Mouse (Mus musculus) embryonic facial prominence, embryonic 14.5 days (tissue): ENCODE measurements at regions not wholly inside any gene's neighbourhood (a gene's known extent, or its start where the extent isn't known, plus 50 kb on each side); places are given as distances from the start of the nearest gene placed in this dataset. TPM values are rescaled to one million over a fixed set of nuclear protein-coding genes. Genes with fewer than 3 reads are reported as not detected.

Source experiments
- ATAC-seq: fragments of 200-750 bp; cut with Nextera tagmentation; 2 replicates; pipeline ENCODE4 v1.8.0; 2017; ENCODE audit warnings: low read depth, moderate number of reproducible peaks, moderate TSS enrichment
- DNase-seq: peaks from one replicate; pipeline ENCODE4 v3.0.0-alpha.2; 2015; ENCODE audit warnings: low spot score
- H3K27ac ChIP-seq: fragments of 300-500 bp; sonication (generic); replicated peaks from 2 replicates; pipeline ENCODE4 v1.5.1; 2014; ENCODE audit warnings: low read depth, mild to moderate bottlenecking, low read length, moderate library complexity
- H3K27me3 ChIP-seq: fragments of 300-500 bp; sonication (generic); replicated peaks from 2 replicates; pipeline ENCODE4 v1.6.1; 2014; ENCODE audit warnings: low read length; ENCODE audit not compliant: control insufficient read depth, insufficient read depth
- H3K36me3 ChIP-seq: fragments of 300-500 bp; sonication (generic); 2 replicates; pipeline ENCODE4 v1.6.1; 2014; ENCODE audit warnings: low read length, mixed read lengths; ENCODE audit not compliant: control insufficient read depth, insufficient read depth
- H3K4me1 ChIP-seq: fragments of 300-500 bp; sonication (generic); 2 replicates; pipeline ENCODE4 v1.6.1; 2014; ENCODE audit warnings: antibody characterized with exemption, low read length; ENCODE audit not compliant: control insufficient read depth, insufficient read depth
- H3K4me2 ChIP-seq: fragments of 300-500 bp; sonication (generic); 2 replicates; pipeline ENCODE4 v1.6.1; 2014; ENCODE audit warnings: low read depth, mild to moderate bottlenecking, low read length, moderate library complexity, mixed read lengths
- H3K4me3 ChIP-seq: fragments of 300-500 bp; sonication (generic); 2 replicates; pipeline ENCODE4 v1.5.1; 2014; ENCODE audit warnings: low read depth, mild to moderate bottlenecking, low read length
- H3K9ac ChIP-seq: fragments of 300-500 bp; sonication (generic); 2 replicates; pipeline ENCODE4 v1.6.1; 2014; ENCODE audit warnings: low read depth, mild to moderate bottlenecking, low read length, moderate library complexity, mixed read lengths
- H3K9me3 ChIP-seq: fragments of 300-500 bp; sonication (generic); 2 replicates; pipeline ENCODE4 v1.6.1; 2016; ENCODE audit warnings: low read length; ENCODE audit not compliant: control insufficient read depth
- WGBS: fragments of 180-500 bp; shearing (Covaris S2); extraction: QIAGEN DNeasy Blood & Tissue Kit; methylation state at CpG from one replicate; pipeline ENCODE4 v1.1.7; 2014; 5-methylcytosine and 5-hydroxymethylcytosine counted together
- microRNA-seq: library from miRNA; unstranded; fragments of <30 nt; microRNA quantifications from one replicate; pipeline ENCODE4, GENCODE M21; 2016; ENCODE audit warnings: borderline number of aligned reads

DNA sequence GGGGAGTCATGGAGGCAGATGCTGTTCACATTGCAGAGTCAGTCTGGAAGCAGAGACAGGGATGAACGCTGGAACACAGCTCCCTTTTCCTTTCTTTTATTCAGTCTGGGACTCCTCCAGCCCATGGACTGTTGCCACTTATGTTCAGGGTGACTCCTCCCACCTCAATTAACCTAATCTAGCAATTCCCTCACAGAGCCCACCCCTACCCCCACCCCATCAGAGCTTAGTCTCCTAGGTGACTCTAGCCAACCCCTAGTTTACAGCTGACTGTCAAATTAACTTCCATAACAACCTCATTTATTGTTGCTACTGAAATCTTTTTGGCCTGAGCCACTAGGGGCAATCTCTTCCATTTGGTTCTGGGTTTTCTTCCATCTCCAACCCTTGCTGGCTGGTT is 85.2 kb upstream of the Fam19a5 start:
- Histone ChIP-seq H3K4me1 (no peaks in the 10 kb centered on the region), H3K4me2 (no peak overlapping the region), H3K9me3 (no peaks in the 10 kb centered on the region), H3K27me3 (no peaks in the 10 kb centered on the region), H3K9ac (no peak overlapping the region), H3K4me3 (no peak overlapping the region), H3K36me3 (no peaks in the 10 kb centered on the region), H3K27ac (no peak overlapping the region)
- 29% methylated on average over 1 of the region's 1 CpGs for WGBS
- ATAC-seq: no peak
- no peak for DNase-seq

DNA sequence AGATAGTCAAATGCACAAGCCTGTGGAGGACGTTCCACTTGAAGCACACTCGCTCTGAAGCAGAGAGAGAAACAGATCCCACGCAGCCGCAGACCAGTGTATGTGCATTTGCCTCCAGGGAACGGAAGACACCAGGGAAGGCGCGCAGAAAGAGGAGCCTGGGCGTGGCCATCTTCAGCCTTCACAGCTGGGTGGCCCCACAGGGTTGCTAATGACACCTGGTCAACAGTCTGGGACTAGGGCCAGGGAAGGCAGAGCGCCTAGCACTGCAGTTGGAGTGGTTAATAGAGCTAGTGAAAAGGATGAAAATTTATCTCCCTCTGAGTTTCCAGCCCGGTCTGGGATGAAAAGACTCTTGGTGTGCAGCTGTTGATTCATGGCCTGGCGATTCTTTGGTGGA is 67.9 kb upstream of the Fam19a5 start:
- no peaks in the 10 kb centered on the region for H3K9me3 ChIP-seq
- WGBS: 40% methylated on average over 11 of the region's 11 CpGs
- no peak; the same call in 1 of the 2 replicates for ATAC-seq
- H3K27me3 ChIP-seq: no peaks in the 10 kb centered on the region
- no peaks in the 10 kb centered on the region for H3K36me3 ChIP-seq
- no peaks in the 10 kb centered on the region for H3K4me1 ChIP-seq
- H3K4me3 ChIP-seq: no peak overlapping the region
- DNase-seq: peak; percentile 56
- H3K27ac ChIP-seq: no peak overlapping the region
- no peak overlapping the region for H3K4me2 ChIP-seq
- H3K9ac ChIP-seq: no peak overlapping the region

DNA sequence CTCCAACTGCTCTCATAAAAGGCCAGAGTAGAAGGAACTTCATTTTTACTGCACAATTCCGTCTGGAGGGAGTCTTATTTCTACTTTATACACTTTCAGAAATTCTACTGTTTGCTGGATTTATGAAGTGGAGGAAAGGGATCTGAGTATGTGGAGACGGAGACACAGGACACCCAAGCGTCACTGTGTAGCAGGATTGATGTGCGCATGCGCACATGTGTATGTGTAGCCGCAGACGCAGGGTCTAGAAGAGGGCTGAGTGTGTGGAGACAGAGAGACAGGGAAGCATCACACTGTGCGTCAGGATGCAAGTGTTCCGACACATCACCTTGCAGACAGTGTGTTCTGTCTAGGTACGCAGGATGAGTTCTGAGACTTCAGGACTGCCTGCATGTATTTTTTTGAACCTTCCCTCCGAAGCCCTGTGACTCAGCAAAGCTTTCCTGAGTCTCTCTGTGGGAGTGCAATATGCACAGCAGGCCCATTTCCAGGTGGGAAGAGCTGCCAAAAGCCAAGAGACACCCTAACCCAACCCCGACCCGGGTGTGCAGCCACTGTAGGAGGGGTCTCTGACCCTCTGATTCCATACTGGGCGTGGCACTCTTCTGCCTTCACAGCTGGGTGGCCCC is 67.1 kb upstream of the Fam19a5 start:
- no peak for ATAC-seq
- no peaks in the 10 kb centered on the region for H3K4me1 ChIP-seq

DNA sequence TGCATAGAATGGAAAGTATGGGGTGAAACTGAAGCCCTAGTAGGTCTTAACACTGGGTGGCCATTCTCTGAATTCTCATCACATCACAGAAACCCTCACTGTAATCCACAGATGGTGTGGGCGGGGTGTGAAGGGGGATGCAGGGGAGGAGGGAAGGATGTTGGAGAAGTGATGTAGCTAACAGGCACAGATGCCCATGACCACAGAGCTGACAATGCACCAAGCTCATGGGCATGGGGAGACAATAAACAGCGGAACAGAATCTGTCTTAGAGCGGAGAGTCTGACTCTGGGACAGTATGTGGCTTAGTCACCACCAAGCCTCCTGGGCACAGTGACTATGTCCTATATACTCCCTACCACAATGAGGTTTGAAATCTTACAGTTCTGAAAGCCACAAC is 63.3 kb upstream of the Fam19a5 start:
- 75% methylated on average over 3 of the region's 3 CpGs for WGBS
- Histone ChIP-seq H3K9ac (no peak overlapping the region), H3K4me2 (no peak overlapping the region), H3K27ac (no peak overlapping the region), H3K36me3 (no peaks in the 10 kb centered on the region), H3K9me3 (no peaks in the 10 kb centered on the region), H3K4me3 (no peak overlapping the region), H3K27me3 (no peaks in the 10 kb centered on the region), H3K4me1 (no peaks in the 10 kb centered on the region)
- no peak for ATAC-seq
- no peak for DNase-seq

More for the DNA sequence above, 67.1 kb upstream of the Fam19a5 start:
- H3K9ac ChIP-seq: no peak overlapping the region
- H3K4me3 ChIP-seq: no peak overlapping the region
- DNase-seq: no peak
- H3K9me3 ChIP-seq: no peaks in the 10 kb centered on the region
- H3K27ac ChIP-seq: no peak overlapping the region
- H3K36me3 ChIP-seq: no peaks in the 10 kb centered on the region
- H3K27me3 ChIP-seq: no peaks in the 10 kb centered on the region
- 80% methylated on average over 14 of the region's 14 CpGs for WGBS
- no peak overlapping the region for H3K4me2 ChIP-seq

Small RNAs in the stretch of these regions (microRNA-seq; reads per million reads assigned to microRNA genes)
- gene Gm23416: not detected
